Mouse (Mus musculus): ENCODE measurements around the gene Dnajb2.
A peak's percentile ranks its signal among the peaks of the same experiment; 100 is the strongest.
"Not testable (repeated sequence)": the region's sequence is repeated elsewhere in the genome, so short reads cannot be mapped to it uniquely, and the experiment has no call there.

Gene Dnajb2

DNA sequence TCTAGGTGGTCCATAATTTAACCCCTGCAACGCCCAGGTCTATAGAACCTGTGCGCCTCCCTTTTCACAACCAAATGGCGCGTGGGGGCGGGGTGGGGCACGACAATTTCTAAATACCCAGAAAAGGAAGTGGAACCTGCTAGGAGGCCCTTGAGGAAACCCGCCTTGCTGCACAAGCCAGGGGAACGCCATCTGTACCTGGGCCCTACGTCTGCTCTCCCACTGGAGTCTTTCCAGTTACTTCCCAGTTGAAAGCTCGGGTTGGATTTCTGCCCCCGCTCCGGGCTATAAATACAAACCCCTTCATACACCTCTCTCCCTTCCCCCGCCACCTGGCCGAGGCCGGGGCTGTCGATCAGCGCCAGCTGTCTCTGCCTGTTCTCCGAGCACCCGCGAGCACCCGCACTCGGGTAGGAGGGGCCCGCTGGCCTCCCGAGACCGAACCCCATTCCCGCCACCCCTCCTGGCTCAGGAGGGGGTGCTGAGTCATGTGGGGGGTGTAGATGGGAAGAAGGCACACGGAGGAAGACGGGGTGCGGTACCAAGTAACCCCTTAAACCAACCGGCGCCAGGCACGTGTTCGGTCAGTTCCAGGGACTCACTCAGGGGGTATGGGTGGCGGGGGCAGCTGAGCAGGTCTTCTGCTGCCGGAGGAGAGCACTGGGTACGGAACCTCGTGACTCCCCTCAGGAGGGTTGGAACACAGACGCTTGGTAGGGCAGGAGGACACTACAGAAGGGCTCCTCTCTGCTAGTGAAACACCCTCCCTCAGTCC lies 17.8 kb upstream of the Dnajb2 start:
- DNase-seq (ENCODE audit: low read depth, low spot score): peak; percentile 76

GRCm38 (mm10) chr1:75219078-75219477 lies 17.1 kb upstream of the Dnajb2 start:
- DNase-seq (ENCODE audit: low read depth, low spot score): peak; percentile 97

DNA sequence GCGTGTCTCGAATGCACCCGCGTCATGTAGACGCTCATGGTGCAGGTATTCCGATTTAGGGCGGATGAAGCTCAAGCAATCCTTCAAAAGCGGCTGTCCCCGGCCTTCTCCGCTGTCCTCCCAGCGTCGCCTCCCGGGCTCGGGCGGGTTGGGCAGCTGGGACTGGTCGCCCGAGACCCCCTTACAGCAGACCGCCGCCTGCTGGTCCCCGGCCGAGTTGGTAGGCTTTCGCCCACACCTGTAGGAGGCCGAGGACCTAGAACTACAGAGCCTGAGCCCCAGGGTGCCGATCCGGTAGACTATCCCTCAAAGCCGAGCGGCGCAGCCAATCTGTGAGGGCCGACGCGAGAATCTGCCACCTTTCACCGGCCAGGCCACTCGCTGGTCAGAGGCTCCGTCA lies 16.7 kb upstream of the Dnajb2 start, which contains the start of gene Tuba4a:
Gene Tuba4a (minus strand): TSS at position 335 of the 400 bp plus-strand sequence.
- no peak for DNase-seq (ENCODE audit: low read depth, low spot score)

DNA sequence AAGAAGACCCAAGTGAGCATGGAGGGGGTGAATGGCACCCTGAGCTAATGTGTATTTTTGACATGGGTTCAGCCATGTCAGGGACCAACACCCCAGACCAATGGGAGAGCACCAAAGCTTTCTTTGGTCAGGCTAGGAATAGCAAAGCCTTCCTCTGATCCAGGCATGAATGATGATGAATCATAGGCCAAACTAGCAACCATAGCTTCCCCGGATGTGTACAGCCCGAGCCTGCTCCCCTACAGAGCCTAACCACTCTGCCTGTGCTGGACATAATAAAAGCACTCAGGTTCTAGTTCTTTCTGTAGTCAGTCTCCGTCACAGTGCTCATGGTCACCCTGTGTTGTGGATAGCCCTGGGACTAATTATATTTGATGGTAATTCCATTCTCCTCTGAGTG lies 14.7 kb upstream of the Dnajb2 start:
- DNase-seq (ENCODE audit: low read depth, low spot score): no peak

GRCm38 (mm10) chr1:75222926-75223325 lies 13.3 kb upstream of the Dnajb2 start:
- DNase-seq (ENCODE audit: low read depth, low spot score): peak; percentile 66

GRCm38 (mm10) chr1:75223532-75223931 lies 12.7 kb upstream of the Dnajb2 start:
- peak; percentile 28 for DNase-seq (ENCODE audit: low read depth, low spot score)

GRCm38 (mm10) chr1:75225473-75225872 lies 10.7 kb upstream of the Dnajb2 start:
- DNase-seq (ENCODE audit: low read depth, low spot score): no peak

DNA sequence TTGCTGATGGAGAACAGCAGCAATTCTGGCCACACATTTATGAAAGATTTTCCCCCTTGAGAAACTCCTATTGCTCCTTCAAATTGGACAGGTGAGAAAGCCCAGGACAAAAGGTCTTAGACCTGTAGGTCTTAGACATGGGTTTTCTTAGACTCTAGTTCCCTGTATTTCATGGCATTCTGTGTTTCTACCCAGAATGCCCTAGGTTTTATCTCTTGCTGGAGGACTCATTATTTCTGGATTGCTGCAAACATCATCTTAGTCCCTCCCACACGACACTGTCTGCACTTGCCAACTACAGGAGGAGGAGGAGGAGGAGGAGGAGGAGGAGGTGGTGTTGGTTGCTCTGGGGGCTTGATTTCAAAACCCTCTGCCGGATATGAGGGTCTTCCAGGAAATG lies 10.1 kb upstream of the Dnajb2 start:
- DNase-seq (ENCODE audit: low read depth, low spot score): no peak

DNA sequence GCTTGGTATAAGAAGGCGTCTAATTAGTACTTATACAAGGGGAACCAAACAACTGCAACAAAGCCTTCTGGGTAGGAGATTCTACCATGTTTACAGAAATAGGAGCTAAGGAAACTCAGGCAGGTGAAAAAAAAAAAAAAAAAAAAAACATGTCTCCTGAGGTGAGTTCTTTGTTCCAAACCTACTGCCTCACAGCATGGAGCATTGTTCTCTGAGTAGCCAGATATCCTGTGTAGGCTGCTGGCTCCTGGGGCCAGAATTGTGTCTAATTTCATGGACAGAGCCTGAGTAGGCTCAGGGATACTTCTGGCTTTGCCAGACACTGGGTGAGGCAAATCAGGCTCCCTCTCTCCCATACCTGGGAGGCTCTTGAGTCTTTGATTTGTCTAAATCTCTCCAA lies 8.6 kb upstream of the Dnajb2 start:
- DNase-seq (ENCODE audit: low read depth, low spot score): no peak

DNA sequence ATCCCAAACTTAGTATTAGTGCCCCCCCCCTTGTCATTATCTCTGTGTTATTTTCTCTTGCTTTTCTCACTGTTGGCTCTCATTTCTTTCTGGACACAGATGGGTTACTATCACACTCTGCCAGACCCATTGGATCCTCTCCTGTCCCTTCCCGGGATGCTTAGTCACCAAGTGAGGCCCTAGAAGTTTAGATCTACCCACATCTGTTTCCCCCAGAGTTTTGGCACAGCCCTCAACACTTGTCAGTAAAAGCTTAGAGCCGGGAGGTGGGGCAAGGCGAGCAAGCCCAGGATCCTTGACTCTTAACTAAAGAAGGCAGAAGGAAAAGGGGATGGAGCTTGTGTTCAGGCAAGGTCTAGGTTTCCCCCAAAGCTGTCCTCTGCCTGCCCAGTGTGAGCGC lies 7.0 kb upstream of the Dnajb2 start:
- no peak for DNase-seq (ENCODE audit: low read depth, low spot score)

GRCm38 (mm10) chr1:75230335-75230994 lies 5.7 kb upstream of the Dnajb2 start:
- no peak for DNase-seq (ENCODE audit: low read depth, low spot score)

DNA sequence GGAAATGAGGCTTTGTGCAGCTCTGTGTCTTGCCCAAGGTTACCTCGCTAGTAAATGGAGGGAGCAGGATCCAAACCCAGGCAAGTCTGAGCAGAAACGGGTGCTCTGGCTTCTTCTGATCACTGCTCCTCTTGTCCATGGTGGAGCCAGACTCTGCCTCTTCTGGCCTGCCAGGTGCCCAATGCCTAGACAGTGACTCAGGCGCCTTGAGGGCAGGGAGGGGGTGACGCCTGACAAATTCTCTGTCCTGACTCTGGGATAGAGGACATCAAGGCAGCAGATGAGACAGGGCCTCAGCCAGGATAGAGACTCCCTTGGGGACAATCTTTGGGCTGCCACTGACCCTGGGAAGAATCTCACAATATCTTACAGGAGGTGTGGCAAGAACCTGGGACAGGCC lies 5.0 kb upstream of the Dnajb2 start:
- DNase-seq (ENCODE audit: low read depth, low spot score): no peak

DNA sequence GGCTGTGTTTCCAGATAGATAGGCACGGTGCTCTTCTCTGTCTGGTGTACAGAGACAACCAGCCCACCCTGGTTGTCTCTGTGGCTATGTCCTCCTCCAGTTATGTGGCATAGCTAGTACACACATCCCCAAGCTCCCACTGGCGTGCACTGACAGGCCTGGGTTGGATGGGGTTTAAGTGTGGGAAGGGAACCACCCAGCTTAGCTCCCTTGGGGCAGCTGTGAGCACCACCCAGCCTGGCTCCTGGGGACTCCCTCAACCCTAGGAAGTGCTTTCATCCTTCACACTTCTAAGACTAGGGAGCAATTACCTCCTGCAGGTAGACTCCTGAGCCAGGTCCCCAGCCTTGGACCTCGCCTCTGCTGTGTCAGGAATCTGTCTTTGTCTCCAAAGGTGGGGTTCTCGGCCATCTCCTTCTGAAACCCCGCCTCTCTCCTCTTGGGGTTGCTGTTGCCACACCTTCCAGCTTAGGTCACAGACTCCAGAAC lies 4.5 kb upstream of the Dnajb2 start, which contains the start of gene A630095N17Rik:
Gene A630095N17Rik (minus strand): TSS at position 439 of the 489 bp plus-strand sequence.
- DNase-seq (ENCODE audit: low read depth, low spot score): no peak

- not testable (repeated sequence) for DNase-seq (ENCODE audit: low read depth, low spot score)
These were observed 3.7 kb upstream of the Dnajb2 start for GRCm38 (mm10) chr1:75232489-75232888.

GRCm38 (mm10) chr1:75234606-75235005 lies 1.6 kb upstream of the Dnajb2 start:
- DNase-seq (ENCODE audit: low read depth, low spot score): peak; percentile 89

DNA sequence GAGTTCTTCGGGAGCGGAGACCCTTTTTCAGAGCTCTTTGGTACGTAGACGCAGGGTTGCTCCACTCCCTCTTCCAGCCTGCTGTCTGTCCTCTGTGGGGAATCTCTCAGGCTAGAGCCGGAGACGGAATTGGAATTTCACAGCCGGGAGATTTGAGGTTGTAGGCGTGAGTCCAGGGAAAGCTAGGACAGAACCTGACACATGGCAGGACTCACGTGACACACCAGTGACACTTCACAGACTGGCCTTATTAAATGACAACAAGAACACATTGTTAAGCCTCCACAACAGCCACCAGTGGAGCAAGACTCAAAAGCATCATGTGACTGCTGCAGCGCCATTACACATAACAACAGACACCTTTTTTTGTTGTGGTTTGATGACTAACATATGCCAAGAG lies 3.4 kb downstream of the Dnajb2 start:
- DNase-seq (ENCODE audit: low read depth, low spot score): no peak

GRCm38 (mm10) chr1:75243411-75243810 lies 7.2 kb downstream of the Dnajb2 start:
- no peak for DNase-seq (ENCODE audit: low read depth, low spot score)

DNA sequence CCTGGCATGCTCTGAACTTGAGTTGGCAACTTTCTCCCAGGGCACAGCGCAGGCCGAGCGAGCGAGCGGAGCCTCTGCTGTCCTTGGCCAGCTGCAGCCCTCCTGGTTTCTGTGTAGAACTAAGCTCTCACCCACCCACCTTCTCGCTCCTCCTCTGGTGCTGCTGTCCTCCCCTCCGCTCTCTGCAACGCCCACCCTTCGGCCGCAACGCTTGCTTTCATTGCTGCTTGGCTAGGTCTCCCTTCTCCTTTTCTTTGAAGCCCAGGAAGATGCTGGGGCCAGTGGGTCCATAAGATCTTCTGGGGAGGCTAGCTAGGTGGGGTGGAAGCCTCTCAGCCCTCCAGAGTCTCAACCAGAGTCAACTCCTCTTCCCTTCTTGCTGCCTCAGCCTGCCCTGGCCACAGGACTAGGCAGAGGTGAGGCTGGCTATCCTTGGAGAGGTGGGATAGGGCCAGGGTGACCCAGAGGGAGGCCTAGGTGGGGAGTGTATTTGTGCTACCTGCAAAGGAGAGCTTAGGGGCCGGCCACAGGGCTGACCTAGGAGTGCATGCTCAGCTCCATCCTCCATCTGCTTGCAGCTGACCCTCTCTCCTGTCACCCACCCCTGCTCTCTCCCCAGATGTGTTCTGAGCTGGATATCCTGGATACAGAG lies 8.1 kb downstream of the Dnajb2 start:
- DNase-seq (ENCODE audit: low read depth, low spot score): no peak

GRCm38 (mm10) chr1:75244836-75245235 lies 8.6 kb downstream of the Dnajb2 start:
- DNase-seq (ENCODE audit: low read depth, low spot score): peak; percentile 64

GRCm38 (mm10) chr1:75247071-75247930 lies 11.1 kb downstream of the Dnajb2 start:
- no peak for DNase-seq (ENCODE audit: low read depth, low spot score)

GRCm38 (mm10) chr1:75248041-75248772 lies 12.0 kb downstream of the Dnajb2 start:
- peak; percentile 59 for DNase-seq (ENCODE audit: low read depth, low spot score)
